Mouse (Mus musculus): ENCODE measurements around the gene Gm10053. TPM values are rescaled to one million over a fixed set of nuclear protein-coding genes. Genes with fewer than 3 reads are reported as not detected.
"Not testable (repeated sequence)": the region's sequence is repeated elsewhere in the genome, so short reads cannot be mapped to it uniquely, and the experiment has no call there.

Gm10053 gene
- total RNA-seq (2021) = 100 to 1,000 TPM; 453 to 633 TPM
- long read RNA-seq, experiment 1, transcript Gm10053-201 (1 exons, 946 nt) = major isoform, 12 of 12 reads
- long read RNA-seq, experiment 1, partial matches to known transcripts = 0 of 12 reads
- long read RNA-seq, experiment 1, other reads (novel, unspliced or antisense) = 0 of 12 reads
- long read RNA-seq, experiment 2, transcript Gm10053-201 (1 exons, 946 nt) = major isoform, 5 of 5 reads
- long read RNA-seq, experiment 2, partial matches to known transcripts = 0 of 5 reads
- long read RNA-seq, experiment 2, other reads (novel, unspliced or antisense) = 0 of 5 reads

DNA sequence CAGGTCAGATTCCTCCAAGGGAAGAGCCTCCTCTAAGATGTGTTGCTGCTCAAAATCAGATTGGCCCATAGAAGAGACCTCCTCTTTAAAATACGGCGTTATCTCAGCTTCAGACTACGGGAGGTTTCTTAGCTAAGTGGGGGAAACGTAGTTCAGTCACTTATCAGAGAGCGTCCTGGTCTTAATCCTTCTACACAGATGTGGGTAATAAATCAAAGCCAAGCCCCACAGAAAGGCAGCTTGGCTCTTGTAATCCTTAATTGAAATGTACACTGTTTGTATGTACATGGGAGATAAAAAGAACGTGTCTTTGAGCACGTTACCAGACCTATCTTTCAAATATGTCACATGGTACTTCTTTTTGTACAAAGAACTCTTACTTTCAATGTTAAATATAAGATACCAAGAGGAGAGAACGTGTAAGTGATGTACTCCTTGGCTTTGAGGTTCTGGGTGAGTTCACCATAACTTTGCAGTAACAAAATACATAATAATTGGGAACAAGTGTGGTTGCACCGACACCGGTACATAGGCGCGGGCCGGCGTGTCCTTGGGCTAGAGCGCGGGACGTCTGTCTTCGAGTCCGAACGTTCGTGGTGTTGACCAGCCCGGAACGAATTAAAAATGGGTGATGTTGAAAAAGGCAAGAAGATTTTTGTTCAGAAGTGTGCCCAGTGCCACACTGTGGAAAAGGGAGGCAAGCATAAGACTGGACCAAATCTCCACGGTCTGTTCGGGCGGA is at the start of gene Gm10053:
Gm10053 (plus strand) TSS at position 558 of the 742 bp plus-strand sequence.
- not testable (repeated sequence) for H3K4me3 ChIP-seq

DNA sequence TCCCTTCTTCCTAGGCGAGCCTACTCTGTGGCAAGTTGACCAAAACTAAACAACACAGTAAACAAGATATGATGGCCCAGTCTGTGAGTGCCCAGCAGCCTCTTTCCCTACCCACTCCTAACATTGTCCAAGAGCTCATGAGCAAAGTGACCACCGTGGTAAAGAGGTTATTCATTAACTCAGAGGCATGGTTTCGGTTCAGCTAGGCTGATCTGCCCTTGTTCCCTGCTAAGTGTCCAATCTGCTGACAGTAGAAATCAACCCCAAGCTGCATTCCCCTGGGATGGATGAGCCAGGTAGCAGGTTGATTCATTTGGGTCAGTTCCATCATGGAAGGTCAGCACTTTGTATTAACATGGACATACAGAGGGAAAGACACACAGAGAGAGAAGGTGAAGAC is 33.4 kb upstream of the Gm10053 start:
- TF ChIP-seq CTCF (IDR thresholded peaks at IDR 0.05) = no peak
- no peak overlapping the region for H3K4me3 ChIP-seq
- H3K27ac ChIP-seq = no peak overlapping the region
- no peak for DNase-seq
- intact Hi-C loops (cut with DNase I) = no loop called here

More for the DNA sequence above, at the start of gene Gm10053:
- DNase-seq; intact Hi-C loops (cut with DNase I); H3K27ac ChIP-seq: not testable (repeated sequence)

DNA sequence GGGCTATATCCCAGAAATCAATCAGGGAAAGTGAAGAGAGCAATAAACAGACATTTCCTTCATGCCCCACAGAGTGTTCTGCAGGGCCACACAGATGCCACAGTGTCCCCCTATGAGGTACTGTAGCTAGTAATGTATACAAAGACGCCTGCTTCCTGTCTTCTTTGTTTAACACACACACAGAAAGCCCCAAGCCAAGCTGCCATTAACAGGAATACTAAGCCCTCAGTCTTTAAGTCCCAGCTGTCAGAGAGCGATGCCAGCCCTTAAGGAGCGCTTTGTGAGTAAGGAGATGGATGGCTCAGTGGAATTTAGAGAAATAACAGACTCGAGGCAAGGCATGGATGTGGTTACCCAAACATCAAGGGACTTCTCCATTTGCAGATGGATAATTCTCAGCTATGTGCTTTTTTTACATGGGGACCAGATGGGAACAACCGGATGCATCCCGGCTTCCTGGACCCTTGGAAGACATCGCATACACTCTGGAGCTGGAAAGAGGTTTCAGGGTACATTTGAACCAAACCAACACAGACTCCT is 30.4 kb upstream of the Gm10053 start:
- intact Hi-C loops (cut with DNase I) = no loop called here
- no peak overlapping the region for H3K27ac ChIP-seq
- no peak for TF ChIP-seq CTCF (IDR thresholded peaks at IDR 0.05)

DNA sequence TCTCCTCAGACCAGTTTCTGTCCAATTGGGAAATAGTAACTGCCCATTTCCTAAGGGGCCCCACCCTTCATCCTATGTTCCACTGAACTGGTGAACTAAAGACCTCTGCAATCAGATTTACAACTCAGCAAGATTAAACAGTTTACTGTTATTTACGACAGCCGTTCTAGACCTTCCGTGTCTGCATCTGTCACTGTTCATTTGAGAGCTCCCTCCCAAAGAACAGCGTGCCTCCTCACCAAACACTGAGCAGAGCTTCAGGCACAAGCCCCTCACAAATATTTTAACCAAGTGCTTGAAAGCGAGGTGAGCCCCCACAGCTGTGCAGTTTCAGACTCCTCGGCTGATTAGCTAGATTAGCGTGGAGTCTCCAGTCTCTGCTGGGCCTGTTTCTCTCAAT is 27.1 kb upstream of the Gm10053 start:
- no peak for DNase-seq
- Histone ChIP-seq H3K4me3 (no peak overlapping the region), H3K27ac (no peak overlapping the region)
- intact Hi-C loops (cut with DNase I) = no loop called here
- TF ChIP-seq CTCF (IDR thresholded peaks at IDR 0.05) = no peak

More for the DNA sequence above, 30.4 kb upstream of the Gm10053 start:
- H3K4me3 ChIP-seq = no peak overlapping the region
- DNase-seq = no peak

GRCm38 (mm10) chr19:24848844-24849243 is 26.6 kb upstream of the Gm10053 start:
- DNase-seq = peak; percentile 22
- no peak overlapping the region for H3K27ac ChIP-seq
- intact Hi-C loops (cut with DNase I) = no loop called here
- H3K4me3 ChIP-seq = no peak overlapping the region
- no peak for TF ChIP-seq CTCF (IDR thresholded peaks at IDR 0.05)

- Histone ChIP-seq H3K4me3 (peak overlapping the region; percentile 54), H3K27ac (peak overlapping the region; percentile 70)
- intact Hi-C loops (cut with DNase I) = no loop called here
- no peak for TF ChIP-seq CTCF (IDR thresholded peaks at IDR 0.05)
- peak; percentile 66 for DNase-seq
These were observed 23.8 kb upstream of the Gm10053 start for GRCm38 (mm10) chr19:24851456-24852315.

DNA sequence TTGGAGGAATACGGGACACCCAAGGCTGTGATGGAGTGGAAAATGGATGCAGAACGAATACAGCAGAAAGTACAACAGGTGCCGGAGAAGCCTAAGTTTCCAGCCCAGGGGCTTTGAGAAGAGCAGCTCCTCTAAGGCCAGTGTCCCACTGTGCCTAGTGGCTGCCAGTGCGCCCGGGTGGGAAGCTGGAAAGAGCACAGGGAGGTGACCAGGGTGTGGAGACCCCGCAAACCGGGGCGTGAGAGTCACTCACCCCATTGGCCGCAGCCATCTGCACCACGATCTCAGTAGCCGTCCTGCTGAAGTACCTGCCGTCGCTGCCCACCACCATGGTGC is 14.2 kb upstream of the Gm10053 start:
- no peak for TF ChIP-seq CTCF (IDR thresholded peaks at IDR 0.05)
- peak overlapping the region; percentile 86 for H3K27ac ChIP-seq
- H3K4me3 ChIP-seq = peak overlapping the region; percentile 82
- intact Hi-C loops (cut with DNase I) = no loop called here
- no peak for DNase-seq

GRCm38 (mm10) chr19:24861612-24862451 is 13.7 kb upstream of the Gm10053 start, which contains the start of gene Pgm5:
Pgm5 (minus strand) TSS chr19:24861855.
- intact Hi-C loops (cut with DNase I) = no loop called here
- peak; percentile 66 for DNase-seq
- H3K4me3 ChIP-seq = peak within 1 kb of the TSS; percentile 82
- peak within 1 kb of the TSS; percentile 86 for H3K27ac ChIP-seq
- TF ChIP-seq CTCF (IDR thresholded peaks at IDR 0.05) = peak; percentile 37

- no peak for TF ChIP-seq CTCF (IDR thresholded peaks at IDR 0.05)
- intact Hi-C loops (cut with DNase I) = no loop called here
- Histone ChIP-seq H3K27ac (no peak overlapping the region), H3K4me3 (no peak overlapping the region)
- DNase-seq = no peak
These were observed 10.1 kb upstream of the Gm10053 start for GRCm38 (mm10) chr19:24865436-24865835.

- TF ChIP-seq CTCF (IDR thresholded peaks at IDR 0.05) = peak; percentile 88
- H3K4me3 ChIP-seq = peak overlapping the region; percentile 63
These were observed 4.3 kb upstream of the Gm10053 start for GRCm38 (mm10) chr19:24871037-24871635.

DNA sequence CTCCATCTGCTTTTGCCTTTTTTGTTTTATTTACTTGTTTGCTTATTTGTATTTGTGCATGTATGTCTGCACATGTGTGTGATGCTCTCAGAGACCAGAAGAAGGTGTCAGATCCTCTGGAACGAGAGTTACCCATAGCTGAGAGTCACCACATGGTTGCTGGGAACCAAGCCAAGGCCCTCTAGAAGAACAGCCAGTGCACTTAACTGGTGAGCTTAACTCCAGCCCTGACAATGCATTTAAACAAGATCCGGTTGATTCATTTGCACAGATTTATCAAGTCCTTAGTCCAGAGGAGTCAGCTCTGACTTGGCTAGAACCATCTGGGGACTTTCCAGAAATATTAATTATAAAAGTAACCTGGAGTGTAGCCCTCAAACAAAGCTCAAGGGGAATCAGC is 1.6 kb upstream of the Gm10053 start:
- DNase-seq = no peak
- Histone ChIP-seq H3K27ac (no peak overlapping the region), H3K4me3 (no peak overlapping the region)
- intact Hi-C loops (cut with DNase I) = loop anchor here (5.0 kb wide), 1 partner anchor 572 kb away; no protein-coding TSS in a partner anchor
- TF ChIP-seq CTCF (IDR thresholded peaks at IDR 0.05) = no peak

More at GRCm38 (mm10) chr19:24871037-24871635, 4.3 kb upstream of the Gm10053 start:
- intact Hi-C loops (cut with DNase I) = loop anchor here (2.0 to 5.0 kb wide), 3 partner anchors 166 to 569 kb away; no protein-coding TSS in a partner anchor
- peak; percentile 60 for DNase-seq
- H3K27ac ChIP-seq = no peak overlapping the region
